Mouse (Mus musculus) CH12.LX (cell line): ENCODE results near the gene Car10. TPM values are rescaled to one million over a fixed set of nuclear protein-coding genes. Genes with fewer than 3 reads are reported as not detected.
"Not testable (repeated sequence)": the region's sequence is repeated elsewhere in the genome, so short reads cannot be mapped to it uniquely, and the experiment has no call there.

ENCODE experiments used
- DNase-seq: peaks from one replicate; pipeline ENCODE4 v3.0.0-alpha.2; 2013; ENCODE audit errors: extremely low read depth
- H3K27ac ChIP-seq: 2 replicates; pipeline ENCODE4 v1.5.1; 2012; ENCODE audit warnings: low read depth, mild to moderate bottlenecking, control low read depth, moderate library complexity; ENCODE audit not compliant: insufficient read depth
- H3K27me3 ChIP-seq: replicated peaks from 2 replicates; pipeline ENCODE3; 2012; ENCODE audit warnings: inconsistent platforms
- H3K36me3 ChIP-seq, 2 experiments: replicated peaks in 1 of 2; 2 replicates each; pipeline versions ENCODE3 to v1.6.1; 2012; ENCODE audit warnings: inconsistent platforms in 1 of 2, low read length in 1 of 2, mild to moderate bottlenecking in 1 of 2, mixed read lengths in 1 of 2, moderate library complexity in 1 of 2; ENCODE audit not compliant: control insufficient read depth in 1 of 2, insufficient read depth in 1 of 2
- H3K4me1 ChIP-seq, 2 experiments: 2 replicates each; pipeline ENCODE4 v1.6.1; 2012; ENCODE audit warnings: inconsistent platforms in 1 of 2, moderate library complexity in 1 of 2; ENCODE audit not compliant: insufficient read depth in 2 of 2, control insufficient read depth in 1 of 2
- H3K4me2 ChIP-seq: 2 replicates; pipeline ENCODE4 v1.6.1; 2012; ENCODE audit warnings: low read depth, mild to moderate bottlenecking, control low read depth; ENCODE audit not compliant: poor library complexity, insufficient read depth, severe bottlenecking
- H3K4me3 ChIP-seq, 3 experiments: fragments of 150-350 bp in 1 of 3; sonication (generic) in 1 of 3; replicated peaks in 1 of 3; 2 replicates each; pipeline versions ENCODE3 to v1.5.1; 2011 to 2012; ENCODE audit warnings: low read depth in 2 of 3, low read length in 2 of 3, mild to moderate bottlenecking in 2 of 3, moderate library complexity in 2 of 3, control low read depth in 1 of 3, improper control_type of control experiment in 1 of 3, inconsistent platforms in 1 of 3, mixed read lengths in 1 of 3; ENCODE audit not compliant: poor library complexity in 1 of 3
- H3K79me2 ChIP-seq: replicated peaks from 2 replicates; pipeline ENCODE4 v1.6.1; 2012; ENCODE audit warnings: mild to moderate bottlenecking, moderate library complexity; ENCODE audit not compliant: control insufficient read depth, poor library complexity, insufficient read depth, severe bottlenecking; ENCODE audit errors: extremely low read depth
- H3K9ac ChIP-seq: 2 replicates; pipeline ENCODE4 v1.6.1; 2012; ENCODE audit warnings: low read depth, mild to moderate bottlenecking, control low read depth, moderate library complexity; ENCODE audit not compliant: insufficient read depth
- H3K9me3 ChIP-seq: replicated peaks from 2 replicates; pipeline ENCODE3; 2012; ENCODE audit warnings: low read length, inconsistent platforms, mixed read lengths
- CHD2 ChIP-seq: IDR thresholded peaks from 2 replicates; pipeline ENCODE4 v1.6.1; 2011; ENCODE audit warnings: low read length, improper control_type of control experiment
- CTCF ChIP-seq, 2 experiments: IDR thresholded peaks in 1 of 2; conservative IDR thresholded peaks in 1 of 2; 2 replicates each; pipeline ENCODE4 v1.5.1; 2011 to 2012; ENCODE audit warnings: low read depth in 2 of 2, low read length in 2 of 2, improper control_type of control experiment in 1 of 2, inconsistent platforms in 1 of 2, mild to moderate bottlenecking in 1 of 2, moderate library complexity in 1 of 2
- E2F4 ChIP-seq: IDR thresholded peaks from 2 replicates; pipeline ENCODE4 v1.6.1; 2011; ENCODE audit warnings: low read depth, low read length, improper control_type of control experiment; ENCODE audit not compliant: insufficient replicate concordance
- ELF1 ChIP-seq: IDR thresholded peaks from 2 replicates; pipeline ENCODE4 v1.6.1; 2014; ENCODE audit warnings: low read depth, mild to moderate bottlenecking, inconsistent platforms, low read length, improper control_type of control experiment
- GABPA ChIP-seq: IDR thresholded peaks from 2 replicates; pipeline ENCODE4 v1.6.1; 2012; ENCODE audit warnings: low read depth, low read length, improper control_type of control experiment, inconsistent platforms; ENCODE audit not compliant: insufficient replicate concordance
- HCFC1 ChIP-seq: IDR thresholded peaks from 2 replicates; pipeline ENCODE4 v1.6.1; 2012; ENCODE audit warnings: low read depth, mild to moderate bottlenecking, inconsistent platforms, low read length, improper control_type of control experiment
- IRF4 ChIP-seq: IDR thresholded peaks from 2 replicates; pipeline ENCODE4 v1.6.1; 2014; ENCODE audit warnings: low read depth, mild to moderate bottlenecking, inconsistent platforms, low read length, improper control_type of control experiment
- JUN ChIP-seq: IDR thresholded peaks from 2 replicates; pipeline ENCODE4 v1.6.1; 2011; ENCODE audit warnings: low read depth, mild to moderate bottlenecking, low read length, improper control_type of control experiment, moderate library complexity; ENCODE audit not compliant: insufficient read depth
- JUND ChIP-seq: conservative IDR thresholded peaks from 2 replicates; pipeline ENCODE4 v1.6.1; 2011; ENCODE audit warnings: low read depth, low read length, improper control_type of control experiment
- KAT2A ChIP-seq: IDR thresholded peaks from 2 replicates; pipeline ENCODE4 v1.6.1; 2012; ENCODE audit warnings: low read length, improper control_type of control experiment, inconsistent platforms; ENCODE audit not compliant: insufficient replicate concordance
- MYC ChIP-seq: IDR thresholded peaks from 2 replicates; pipeline ENCODE4 v1.6.1; 2011; ENCODE audit warnings: low read depth, mild to moderate bottlenecking, improper control_type of control experiment, low read length
- NELFE ChIP-seq: IDR thresholded peaks from 2 replicates; pipeline ENCODE4 v1.6.1; 2011; ENCODE audit warnings: low read depth, low read length, improper control_type of control experiment
- NRF1 ChIP-seq: IDR thresholded peaks from 2 replicates; pipeline ENCODE4 v1.6.1; 2014; ENCODE audit warnings: low read depth, mild to moderate bottlenecking, inconsistent platforms, low read length, improper control_type of control experiment, moderate library complexity
- SIN3A ChIP-seq: IDR thresholded peaks from 2 replicates; pipeline ENCODE4 v1.6.1; 2012; ENCODE audit warnings: low read length, improper control_type of control experiment, inconsistent platforms
- SMC3 ChIP-seq: IDR thresholded peaks from 2 replicates; pipeline ENCODE4 v1.6.1; 2011; ENCODE audit warnings: low read depth, low read length, improper control_type of control experiment
- TBP ChIP-seq: conservative IDR thresholded peaks from 2 replicates; pipeline ENCODE4 v1.6.1; 2011; ENCODE audit warnings: low read depth, low read length, improper control_type of control experiment
- UBTF ChIP-seq: IDR thresholded peaks from 2 replicates; pipeline ENCODE4 v1.6.1; 2012; ENCODE audit warnings: low read depth, mild to moderate bottlenecking, inconsistent platforms, low read length, improper control_type of control experiment, moderate library complexity
- USF1 ChIP-seq: IDR thresholded peaks from 2 replicates; pipeline ENCODE4 v1.6.1; 2014; ENCODE audit warnings: low read depth, mild to moderate bottlenecking, inconsistent platforms, low read length, improper control_type of control experiment
- USF2 ChIP-seq: conservative IDR thresholded peaks from 2 replicates; pipeline ENCODE4 v1.6.1; 2011; ENCODE audit warnings: low read depth, low read length, improper control_type of control experiment
- ZC3H11A ChIP-seq: IDR thresholded peaks from 2 replicates; pipeline ENCODE4 v1.6.1; 2012; ENCODE audit warnings: low read depth, mild to moderate bottlenecking, inconsistent platforms, low read length, improper control_type of control experiment
- ZMIZ1 ChIP-seq: IDR thresholded peaks from 2 replicates; pipeline ENCODE4 v1.6.1; 2012; ENCODE audit warnings: low read depth, mild to moderate bottlenecking, inconsistent platforms, low read length, improper control_type of control experiment
- dilution Hi-C: fragments of 300-500 bp; cut with MboI; formaldehyde crosslinking; loops from 2 replicates; pipeline ENCODE4 v1.14.3; 2020; ENCODE audit warnings: low sequenced_read_pairs; ENCODE audit not compliant: extremely low pct_unique_long_range_greater_than_20kb, extremely low pct_ligation_motif_present
- in situ Hi-C: fragments of 300-500 bp; cut with MboI; formaldehyde crosslinking; loops from 3 replicates; pipeline ENCODE4 v1.14.3; 2019; ENCODE audit warnings: low sequenced_read_pairs, low pct_ligation_motif_present, low pct_unique_long_range_greater_than_20kb, mixed read lengths
- polyA plus RNA-seq: library from polyadenylated mRNA; unstranded; fragments of >175 nt; gene quantifications from 2 replicates; pipeline ENCODE4 v1.2.1, GENCODE M21; 2012; ENCODE audit warnings: low read depth; ENCODE audit not compliant: insufficient read length
- total RNA-seq, 2 experiments: library from RNA; depleted of rRNA; stranded (reverse); fragments of 300-350 nt in 1 of 2; fragments of >200 nt in 1 of 2; gene quantifications; 2 replicates each; pipeline ENCODE4 v1.2.3; 2012 to 2014

Gene Car10
- total and polyA plus RNA-seq, 3 experiments: not detected

DNA sequence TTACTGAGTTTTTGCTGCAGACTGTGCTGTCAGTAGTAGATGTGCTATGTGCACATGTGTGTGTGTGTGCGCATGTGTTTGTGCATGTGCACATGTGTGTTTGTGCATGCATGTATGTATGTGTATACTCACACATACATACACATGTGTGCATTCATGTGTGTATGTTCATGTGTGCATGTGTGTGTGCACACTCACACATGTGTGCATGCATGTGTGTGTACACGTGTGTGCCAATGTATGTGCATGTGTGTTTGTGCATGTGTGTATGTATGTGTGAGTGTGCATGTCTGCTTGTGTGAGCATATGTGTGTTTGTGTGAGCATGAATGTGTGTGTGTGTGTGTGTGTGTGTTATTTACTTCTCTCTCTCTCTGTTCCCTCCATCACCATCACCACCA lies 298.5 kb downstream of the Car10 start:
- Histone ChIP-seq H3K27me3 (peaks cover 2% of the 10 kb centered on the region), H3K79me2 (no peaks in the 10 kb centered on the region), H3K4me3 (no peak overlapping the region), H3K9me3 (peaks cover 5% of the 10 kb centered on the region), H3K9ac (no peak overlapping the region), H3K4me1 (no peaks in the 10 kb centered on the region; a peak in 1 of 4 replicates), H3K4me2 (no peak overlapping the region), H3K27ac (0 out of 2 replicates have a peak overlapping the region, but pooled peaks have one; percentile 24), H3K36me3 (no peaks in the 10 kb centered on the region)
- dilution Hi-C loops: no loop called here
- in situ Hi-C loops: no loop called here
- DNase-seq: no peak
- TF ChIP-seq TBP: no peak
- no peak for TF ChIP-seq JUN
- TF ChIP-seq USF2: no peak
- no peak for TF ChIP-seq CHD2
- TF ChIP-seq HCFC1: no peak
- TF ChIP-seq UBTF: no peak
- TF ChIP-seq ZC3H11A: no peak
- TF ChIP-seq E2F4: no peak
- TF ChIP-seq KAT2A: no peak
- TF ChIP-seq MYC: no peak
- no peak for TF ChIP-seq JUND
- TF ChIP-seq SMC3: no peak
- no peak for TF ChIP-seq NELFE
- no peak for TF ChIP-seq NRF1

DNA sequence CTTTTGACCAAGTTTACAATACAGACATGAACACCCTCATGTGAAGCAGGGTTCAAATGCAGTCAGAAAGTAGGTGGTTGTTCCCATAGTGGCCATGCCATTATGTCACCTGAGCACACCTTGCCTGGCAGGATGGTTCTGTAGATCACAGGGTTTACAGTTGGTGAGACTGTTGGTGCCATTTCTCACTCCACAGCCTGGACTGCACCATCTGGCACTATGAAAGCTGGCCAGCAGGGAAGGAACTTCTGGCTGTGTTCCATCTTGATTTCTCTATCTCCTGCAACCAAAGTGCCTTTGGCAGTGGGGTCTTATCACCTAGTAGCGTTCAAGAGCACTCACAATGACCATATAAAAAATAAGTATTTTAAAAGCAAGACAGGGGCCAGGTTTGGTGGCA lies 303.3 kb downstream of the Car10 start:
- H3K36me3 ChIP-seq, H3K79me2 ChIP-seq, in situ Hi-C loops, DNase-seq, H3K9me3 ChIP-seq, H3K27ac ChIP-seq, dilution Hi-C loops, H3K9ac ChIP-seq, H3K4me3 ChIP-seq, H3K4me2 ChIP-seq, H3K4me1 ChIP-seq, H3K27me3 ChIP-seq: not testable (repeated sequence)

DNA sequence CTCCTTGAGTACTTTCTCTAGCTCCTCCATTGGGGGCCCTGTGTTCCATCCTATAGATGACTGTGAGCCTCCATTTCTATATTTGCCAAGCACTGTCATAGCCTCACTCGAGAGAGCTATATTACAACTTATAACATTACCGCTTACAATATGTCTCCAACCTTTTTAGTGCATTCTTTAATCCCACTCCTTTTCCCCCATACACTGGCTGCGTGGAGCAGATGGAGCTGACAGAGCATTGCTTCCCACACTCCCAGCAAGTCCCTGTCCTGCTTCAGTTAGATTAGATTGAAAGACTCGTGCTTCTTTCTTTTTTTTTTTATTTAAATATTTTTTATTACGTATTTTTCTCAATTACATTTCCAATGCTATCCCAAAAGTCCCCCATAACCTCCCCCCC lies 310.2 kb downstream of the Car10 start:
- H3K36me3 ChIP-seq: no peaks in the 10 kb centered on the region
- no peak overlapping the region for H3K9ac ChIP-seq
- dilution Hi-C loops (no loop called here), in situ Hi-C loops (no loop called here)
- H3K9me3 ChIP-seq: no peaks in the 10 kb centered on the region
- H3K4me2 ChIP-seq: no peak overlapping the region
- no peak overlapping the region for H3K27ac ChIP-seq
- no peaks in the 10 kb centered on the region for H3K79me2 ChIP-seq
- peaks cover 7% of the 10 kb centered on the region for H3K27me3 ChIP-seq
- H3K4me1 ChIP-seq: no peaks in the 10 kb centered on the region
- no peak overlapping the region for H3K4me3 ChIP-seq
- DNase-seq: no peak
- TF ChIP-seq SIN3A (no peak), IRF4 (no peak), CTCF (conservative IDR thresholded peaks at IDR 0.05 in 1 of 2, IDR thresholded peaks at IDR 0.05 in 1 of 2; ENCODE audit: low read depth in 2 of 2, low read length in 2 of 2) (no peak), USF1 (no peak), ZMIZ1 (no peak), GABPA (no peak), ELF1 (no peak)
